Mouse (Mus musculus) stomach, embryonic 16.5 days (tissue): Measurements from ENCODE around the gene Gpcpd1. TPM values are rescaled to one million over a fixed set of nuclear protein-coding genes. Genes with fewer than 3 reads are reported as not detected.

Source experiments
- ATAC-seq: fragments of 200-750 bp; cut with Nextera tagmentation; 2 replicates; pipeline ENCODE4 v1.8.0; 2017; ENCODE audit warnings: moderate number of reproducible peaks, moderate TSS enrichment; ENCODE audit not compliant: insufficient read depth, low FRiP score
- H3K27ac ChIP-seq: fragments of 300-500 bp; sonication (generic); 2 replicates; pipeline ENCODE4 v1.5.1; 2014; ENCODE audit warnings: low read length
- H3K27me3 ChIP-seq: fragments of 300-500 bp; sonication (generic); 2 replicates; pipeline ENCODE4 v1.6.1; 2014; ENCODE audit warnings: low read length, control low read depth, mixed read lengths; ENCODE audit not compliant: control insufficient read depth, insufficient read depth
- H3K36me3 ChIP-seq: fragments of 300-500 bp; sonication (generic); 2 replicates; pipeline ENCODE4 v1.6.1; 2014; ENCODE audit warnings: low read length; ENCODE audit not compliant: control insufficient read depth, insufficient read depth
- H3K4me1 ChIP-seq: fragments of 300-500 bp; sonication (generic); 2 replicates; pipeline ENCODE4 v1.6.1; 2014; ENCODE audit warnings: low read length, control low read depth, mixed read lengths; ENCODE audit not compliant: control insufficient read depth, insufficient read depth
- H3K4me2 ChIP-seq: fragments of 300-500 bp; sonication (generic); 2 replicates; pipeline ENCODE4 v1.6.1; 2014; ENCODE audit warnings: low read depth, low read length, mixed read lengths
- H3K4me3 ChIP-seq: fragments of 300-500 bp; sonication (generic); replicated peaks from 2 replicates; pipeline ENCODE4 v1.5.1; 2014; ENCODE audit warnings: mild to moderate bottlenecking, low read length
- H3K9ac ChIP-seq: fragments of 300-500 bp; sonication (generic); 2 replicates; pipeline ENCODE4 v1.6.1; 2014; ENCODE audit warnings: low read length
- H3K9me3 ChIP-seq: fragments of 300-500 bp; sonication (generic); replicated peaks from 2 replicates; pipeline ENCODE4 v1.6.1; 2016; ENCODE audit warnings: low read length, control low read depth; ENCODE audit not compliant: control insufficient read depth
- WGBS: fragments of 180-500 bp; shearing (Covaris S2); extraction: QIAGEN DNeasy Blood & Tissue Kit; methylation state at CpG from one replicate; pipeline ENCODE4 v1.1.7; 2014; 5-methylcytosine and 5-hydroxymethylcytosine counted together
- polyA plus RNA-seq: library from polyadenylated mRNA; unstranded; fragments of >200 nt; fragmentation: Nextera tagmentation; extraction: Ambion mirVana; gene quantifications from 2 replicates; pipeline ENCODE4 v1.2.1, GENCODE M21; 2015

Gpcpd1 gene
- polyA plus RNA-seq, 1 experiment from 2014 or later, result 30.3 TPM

DNA sequence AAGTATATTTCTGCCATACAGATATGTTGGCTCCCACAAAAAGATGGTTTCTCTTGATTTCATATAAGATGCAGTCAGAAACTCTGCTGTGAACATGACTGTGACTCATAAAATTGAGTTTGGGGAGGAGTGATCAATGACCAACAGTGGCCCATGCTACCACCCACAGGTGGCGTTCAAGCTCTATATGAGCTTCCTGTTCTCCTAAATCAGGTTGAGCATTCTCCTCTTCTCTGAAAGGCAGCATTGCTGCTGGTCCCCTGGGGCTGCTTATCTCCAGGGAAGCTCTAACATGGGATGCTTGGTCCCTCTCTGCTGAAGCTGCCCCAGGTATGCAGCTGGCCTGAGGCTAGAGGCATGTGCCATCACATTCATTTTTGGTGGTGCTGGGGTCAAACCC is 77.8 kb downstream of the Gpcpd1 start:
- no peak overlapping the region for H3K4me3 ChIP-seq
- no peak overlapping the region for H3K27ac ChIP-seq
- no peaks in the 10 kb centered on the region for H3K4me1 ChIP-seq
- H3K27me3 ChIP-seq, result no peaks in the 10 kb centered on the region
- WGBS, result 82% methylated on average over 1 of the region's 1 CpGs
- H3K9me3 ChIP-seq, result no peaks in the 10 kb centered on the region
- ATAC-seq, result no peak
- no peaks in the 10 kb centered on the region for H3K36me3 ChIP-seq
- H3K9ac ChIP-seq, result no peak overlapping the region
- no peak overlapping the region for H3K4me2 ChIP-seq

- ATAC-seq, result no peak
- H3K27ac ChIP-seq, result no peak overlapping the region
Measured at GRCm38 (mm10) chr2:132509261-132509660, 78.3 kb downstream of the Gpcpd1 start.

GRCm38 (mm10) chr2:132507521-132507920 is 80.0 kb downstream of the Gpcpd1 start:
- Histone ChIP-seq H3K9ac (no peak overlapping the region), H3K36me3 (no peaks in the 10 kb centered on the region), H3K27me3 (no peaks in the 10 kb centered on the region), H3K4me1 (no peaks in the 10 kb centered on the region), H3K4me2 (no peak overlapping the region), H3K27ac (no peak overlapping the region), H3K9me3 (no peaks in the 10 kb centered on the region), H3K4me3 (no peak overlapping the region)
- WGBS, result 53% methylated on average over 6 of the region's 6 CpGs
- ATAC-seq, result no peak

More at GRCm38 (mm10) chr2:132509261-132509660, 78.3 kb downstream of the Gpcpd1 start:
- H3K27me3 ChIP-seq, result no peaks in the 10 kb centered on the region
- no peak overlapping the region for H3K4me3 ChIP-seq
- no peaks in the 10 kb centered on the region for H3K4me1 ChIP-seq
- 75% methylated on average over 9 of the region's 9 CpGs for WGBS
- H3K9me3 ChIP-seq, result no peaks in the 10 kb centered on the region
- no peak overlapping the region for H3K4me2 ChIP-seq
- H3K36me3 ChIP-seq, result no peaks in the 10 kb centered on the region
- H3K9ac ChIP-seq, result no peak overlapping the region

DNA sequence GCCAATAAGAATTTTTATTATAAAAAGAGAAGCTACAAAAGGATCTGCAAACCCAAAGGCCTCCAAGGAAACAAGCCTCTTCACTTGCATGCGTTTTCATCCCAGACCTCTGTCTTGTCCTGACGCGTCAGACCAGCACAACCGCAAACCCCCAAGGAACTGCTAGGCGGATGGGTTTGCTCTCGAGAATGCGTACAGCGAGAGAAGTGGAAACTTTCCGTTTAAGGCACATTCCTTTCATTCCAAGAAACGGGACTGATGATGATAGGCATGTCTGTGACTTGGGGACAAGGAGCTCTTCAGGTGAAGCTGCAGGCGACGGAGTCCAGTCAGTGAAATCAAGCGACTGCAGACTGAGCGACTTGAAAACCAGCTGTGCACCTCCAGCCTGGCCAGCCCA is 80.4 kb downstream of the Gpcpd1 start:
- no peak overlapping the region for H3K4me3 ChIP-seq
- H3K4me1 ChIP-seq, result no peaks in the 10 kb centered on the region
- H3K4me2 ChIP-seq, result no peak overlapping the region
- no peaks in the 10 kb centered on the region for H3K9me3 ChIP-seq
- ATAC-seq, result no peak
- WGBS, result 39% methylated on average over 14 of the region's 14 CpGs
- H3K9ac ChIP-seq, result no peak overlapping the region
- H3K27ac ChIP-seq, result no peak overlapping the region
- H3K27me3 ChIP-seq, result no peaks in the 10 kb centered on the region
- no peaks in the 10 kb centered on the region for H3K36me3 ChIP-seq

DNA sequence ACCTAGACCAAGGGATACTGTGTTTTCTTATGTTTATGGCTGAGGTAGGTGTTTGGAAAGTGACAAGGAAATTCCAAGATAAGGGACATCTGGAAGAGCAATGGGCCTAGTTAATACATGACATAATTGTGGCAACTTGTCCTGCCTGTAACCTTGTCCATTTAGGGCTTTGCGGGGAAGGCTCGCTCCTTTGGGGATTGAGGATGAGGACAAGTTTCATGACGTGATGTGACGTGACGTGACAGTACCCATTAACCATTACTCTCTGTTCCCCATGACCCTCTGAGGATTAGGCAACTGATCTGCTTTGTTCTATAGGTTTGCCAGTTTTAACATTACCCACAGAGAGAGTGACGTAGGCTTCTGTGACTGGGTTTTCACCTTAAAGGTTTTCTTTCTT is 81.7 kb downstream of the Gpcpd1 start:
- Histone ChIP-seq H3K27me3 (no peaks in the 10 kb centered on the region), H3K4me1 (no peaks in the 10 kb centered on the region), H3K9ac (no peak overlapping the region), H3K4me2 (no peak overlapping the region), H3K27ac (no peak overlapping the region), H3K9me3 (no peaks in the 10 kb centered on the region), H3K36me3 (no peaks in the 10 kb centered on the region), H3K4me3 (no peak overlapping the region)
- 88% methylated on average over 6 of the region's 6 CpGs for WGBS
- ATAC-seq, result no peak

DNA sequence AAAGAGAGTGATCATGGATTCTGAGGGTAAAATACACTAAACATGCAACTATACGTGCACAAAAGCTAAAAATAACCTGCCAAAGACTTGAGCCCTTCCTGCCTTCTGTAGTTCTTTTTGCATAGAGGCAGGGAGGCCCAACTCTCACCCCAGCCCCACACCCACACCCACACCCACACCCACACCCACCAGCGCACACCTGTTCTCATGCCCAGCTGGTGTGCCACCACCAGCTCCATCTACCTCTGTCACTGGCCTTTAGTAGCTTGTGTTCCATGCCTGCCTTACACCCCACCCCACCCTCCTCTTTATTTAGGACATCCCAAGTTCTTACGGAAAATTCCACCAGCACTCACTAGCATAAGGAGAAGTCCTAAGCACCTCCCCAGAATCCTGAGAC is 89.2 kb downstream of the Gpcpd1 start:
- 76% methylated on average over 3 of the region's 3 CpGs for WGBS
- Histone ChIP-seq H3K36me3 (no peaks in the 10 kb centered on the region), H3K4me1 (no peaks in the 10 kb centered on the region), H3K4me2 (no peak overlapping the region), H3K4me3 (no peak overlapping the region), H3K27ac (no peak overlapping the region), H3K9me3 (no peaks in the 10 kb centered on the region), H3K27me3 (no peaks in the 10 kb centered on the region), H3K9ac (no peak overlapping the region)
- no peak for ATAC-seq

DNA sequence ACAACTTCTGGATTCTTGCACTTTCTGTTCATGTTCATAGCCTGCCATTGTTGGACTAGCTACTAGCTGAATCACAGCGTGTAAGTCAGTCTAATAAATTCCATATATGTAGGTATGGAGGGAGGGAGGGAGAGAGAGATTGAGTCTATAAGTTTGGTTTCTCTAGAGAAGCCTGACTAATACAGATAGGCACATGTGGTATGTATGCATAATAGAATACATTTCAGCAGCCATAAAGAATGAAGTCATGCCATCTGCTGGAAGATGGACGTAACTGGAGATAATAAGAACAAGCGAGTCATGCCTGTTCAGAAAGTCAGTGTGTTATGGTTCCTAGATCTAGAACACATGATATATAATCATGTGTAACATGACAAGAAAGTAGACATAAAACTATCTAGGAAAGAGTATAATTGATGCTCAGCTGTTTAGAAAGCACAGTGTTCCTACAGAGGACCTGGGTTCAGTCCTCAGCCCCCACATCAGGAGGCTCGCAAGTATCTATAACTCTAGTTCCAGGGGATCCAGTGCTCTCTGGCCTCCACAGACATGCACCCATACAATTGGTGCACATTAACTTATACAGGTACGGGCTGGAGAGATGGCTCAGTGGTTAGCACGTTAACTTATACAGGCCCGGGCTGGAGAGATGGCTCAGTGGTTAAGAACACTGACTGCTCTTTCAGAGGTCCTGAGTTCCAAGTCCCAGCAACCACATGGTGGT is 90.0 kb downstream of the Gpcpd1 start:
- H3K4me3 ChIP-seq, result no peak overlapping the region
- H3K4me1 ChIP-seq, result no peaks in the 10 kb centered on the region
- H3K9ac ChIP-seq, result no peak overlapping the region
- WGBS, result 79% methylated on average over 7 of the region's 7 CpGs
- H3K27ac ChIP-seq, result no peak overlapping the region
- no peaks in the 10 kb centered on the region for H3K36me3 ChIP-seq
- H3K27me3 ChIP-seq, result no peaks in the 10 kb centered on the region
- ATAC-seq, result no peak
- no peaks in the 10 kb centered on the region for H3K9me3 ChIP-seq
- H3K4me2 ChIP-seq, result no peak overlapping the region

GRCm38 (mm10) chr2:132493184-132493583 is 94.3 kb downstream of the Gpcpd1 start:
- H3K9me3 ChIP-seq, result no peaks in the 10 kb centered on the region
- H3K36me3 ChIP-seq, result no peaks in the 10 kb centered on the region
- 80% methylated on average over 4 of the region's 4 CpGs for WGBS
- no peak overlapping the region for H3K4me2 ChIP-seq
- no peak overlapping the region for H3K27ac ChIP-seq
- no peaks in the 10 kb centered on the region for H3K27me3 ChIP-seq
- ATAC-seq, result no peak
- H3K4me3 ChIP-seq, result no peak overlapping the region
- no peak overlapping the region for H3K9ac ChIP-seq
- no peaks in the 10 kb centered on the region for H3K4me1 ChIP-seq

DNA sequence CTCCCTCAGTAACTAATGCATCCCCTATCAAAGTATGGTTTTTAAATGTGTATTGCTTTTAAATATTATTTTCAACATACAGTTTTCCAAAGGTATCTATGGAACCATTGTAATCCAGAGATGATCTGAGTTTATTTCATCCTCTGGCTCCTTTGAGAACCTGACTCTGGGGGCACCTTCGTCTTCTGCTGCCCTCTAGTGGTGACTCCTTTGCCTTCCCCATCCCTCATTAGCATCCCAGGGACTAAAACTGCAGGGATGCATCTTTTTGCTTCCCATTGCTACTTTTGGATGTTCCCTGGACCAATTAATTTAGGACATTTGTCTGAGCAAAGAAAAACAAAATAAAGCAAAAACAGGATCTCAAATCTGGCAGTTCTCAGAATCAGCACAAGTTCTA is 102.1 kb downstream of the Gpcpd1 start:
- Histone ChIP-seq H3K27me3 (no peaks in the 10 kb centered on the region), H3K4me3 (no peak overlapping the region), H3K4me1 (no peaks in the 10 kb centered on the region), H3K4me2 (no peak overlapping the region), H3K27ac (no peak overlapping the region), H3K36me3 (no peaks in the 10 kb centered on the region), H3K9me3 (no peaks in the 10 kb centered on the region), H3K9ac (no peak overlapping the region)
- ATAC-seq, result no peak
- 0% methylated on average over 1 of the region's 1 CpGs for WGBS
